Mouse (Mus musculus): ENCODE measurements around the gene Mobp.

DNA sequence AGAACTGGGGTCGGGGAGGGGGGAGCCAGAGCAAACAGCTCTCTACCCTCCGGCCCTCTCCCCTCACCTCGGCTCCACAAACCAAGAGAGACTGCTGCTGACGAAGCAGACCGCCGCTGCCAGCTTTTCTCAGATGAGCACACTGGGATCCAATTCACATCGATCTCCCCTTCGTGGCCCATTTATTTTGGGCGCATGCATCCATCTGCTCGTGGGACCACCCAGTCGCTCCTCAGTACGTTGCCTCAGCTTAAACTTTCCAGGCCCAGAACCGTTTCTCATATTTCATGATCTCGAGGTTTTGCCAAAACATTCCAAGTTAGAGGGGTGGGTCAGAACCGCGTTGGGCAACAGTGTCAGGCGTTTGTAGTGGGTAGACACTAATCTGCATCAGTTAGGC lies 57.4 kb downstream of the Mobp start:
- TF ChIP-seq POLR2A (IDR thresholded peaks at IDR 0.05; ENCODE audit: low read depth, low read length) = no peak
- TF ChIP-seq CTCF (IDR thresholded peaks at IDR 0.05; ENCODE audit: borderline replicate concordance, insufficient read depth, low read length) = no peak
